27 mouse cellular contexts compared by ENCODE assay signal in the genomic region with DNA sequence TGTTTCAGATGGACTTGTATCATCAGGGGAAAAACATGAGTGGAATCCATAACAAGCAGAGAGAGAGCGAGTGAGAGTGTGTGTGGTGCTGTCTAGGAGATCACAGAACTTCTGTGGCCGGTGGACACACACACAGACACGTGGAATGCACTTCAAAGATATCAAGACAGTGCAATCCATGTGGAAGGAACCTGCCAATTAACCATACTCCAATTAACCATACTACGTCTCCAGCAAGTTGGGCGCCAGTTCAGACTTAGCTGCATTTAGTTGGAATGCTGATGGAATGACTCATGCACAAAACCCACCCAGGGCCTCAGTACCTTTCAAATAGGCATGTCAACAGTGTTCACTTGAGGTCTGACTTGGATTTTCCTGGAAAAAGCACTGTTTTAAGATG.
DNase-seq lines count a peak whose midpoint lies in the region; ATAC-seq and TF ChIP-seq lines count a peak whose summit lies in the region.
"Had no signal": no experiment of that assay in that cellular context is flagged by ENCODE, and none has a peak within 500 bp of the region (broad histone marks: within the 10 kb centered on the region; RNA-seq: fewer than 3 reads in every experiment).

No protein-coding gene starts in this region.

- H3K36me3 ChIP-seq in limb, embryonic 13.5 days, result no peaks in the 10 kb centered on the region
- no peaks in the 10 kb centered on the region for H3K36me3 ChIP-seq in limb, embryonic 10.5 days
- no peaks in the 10 kb centered on the region for H3K36me3 ChIP-seq in limb, embryonic 14.5 days (ENCODE audit: control insufficient read depth, insufficient read depth, low read length)
- H3K36me3 ChIP-seq: hindbrain, embryonic 10.5 days; hindbrain, embryonic 15.5 days; kidney, embryonic 15.5 days; liver, embryonic 15.5 days had no signal

- H3K4me3 ChIP-seq in limb, embryonic 13.5 days, result no peak overlapping the region
- no peak overlapping the region for H3K4me3 ChIP-seq in limb, embryonic 10.5 days
- H3K4me3 ChIP-seq in limb, embryonic 14.5 days (replicated peaks; ENCODE audit: low read length), result no peak overlapping the region
- H3K4me3 ChIP-seq: erythroblast, embryonic 14.5 days; hindbrain, embryonic 10.5 days; hindbrain, embryonic 15.5 days; kidney, embryonic 15.5 days; liver, embryonic 15.5 days had no signal

- peaks cover 12% of the 10 kb centered on the region for H3K4me1 ChIP-seq in limb, embryonic 13.5 days
- H3K4me1 ChIP-seq in limb, embryonic 10.5 days, result no peaks in the 10 kb centered on the region
- H3K4me1 ChIP-seq in limb, embryonic 14.5 days (ENCODE audit: control insufficient read depth, insufficient read depth, low read length), result no peaks in the 10 kb centered on the region; the same call in 1 of the 2 replicates
- H3K4me1 ChIP-seq: hindbrain, embryonic 10.5 days; hindbrain, embryonic 15.5 days; kidney, embryonic 15.5 days; liver, embryonic 15.5 days had no signal

- H3K4me2 ChIP-seq in limb, embryonic 13.5 days (replicated peaks), result no peak overlapping the region
- H3K4me2 ChIP-seq in limb, embryonic 14.5 days (replicated peaks; ENCODE audit: low read depth, low read length, severe bottlenecking), result no peak overlapping the region
- H3K4me2 ChIP-seq: hindbrain, embryonic 15.5 days; kidney, embryonic 15.5 days; liver, embryonic 15.5 days; lung, embryonic 14.5 days had no signal

- 0 out of 2 replicates have a peak, but pooled peaks cover 4% of the 10 kb centered on the region for H3K9me3 ChIP-seq in limb, embryonic 13.5 days
- H3K9me3 ChIP-seq in limb, embryonic 10.5 days (replicated peaks), result 0 out of 2 replicates have a peak, but pooled peaks cover 2% of the 10 kb centered on the region
- H3K9me3 ChIP-seq in limb, embryonic 14.5 days (ENCODE audit: control insufficient read depth, low read length), result no peaks in the 10 kb centered on the region
- H3K9me3 ChIP-seq: hindbrain, embryonic 10.5 days; hindbrain, embryonic 15.5 days; kidney, embryonic 15.5 days; liver, embryonic 15.5 days had no signal

- no peak overlapping the region for H3K9ac ChIP-seq in limb, embryonic 13.5 days
- H3K9ac ChIP-seq in limb, embryonic 14.5 days (ENCODE audit: low read depth, low read length, severe bottlenecking), result no peak overlapping the region
- H3K9ac ChIP-seq: hindbrain, embryonic 15.5 days; kidney, embryonic 15.5 days; liver, embryonic 15.5 days; lung, embryonic 14.5 days had no signal

- DNase-seq in limb, embryonic 10.5 days (ENCODE audit: low spot score), result no peak
- DNase-seq in NIH3T3 (ENCODE audit: low read depth), result peak; percentile 38
- peak; percentile 30 for DNase-seq in fibroblast of lung, adult 2 months (ENCODE audit: low read depth)
- peak; percentile 7 for DNase-seq in limb, embryonic 14.5 days (ENCODE audit: low spot score)
- no peak for DNase-seq in spleen, postnatal 10 days (ENCODE audit: low spot score in 2 of 2)
- DNase-seq in frontal cortex, postnatal 25 days (ENCODE audit: low spot score in 2 of 2), result no peak
- DNase-seq: adrenal gland, postnatal 14 days; cerebellum, adult 18-20 months; gastrocnemius, postnatal 14 days; heart, postnatal 14 days; kidney, adult 18-20 months; kidney, postnatal 25 days; lung, embryonic 14.5 days; lung, postnatal 14 days; midbrain, embryonic 14.5 days; spleen, adult 18-20 months; thymus, adult 18-20 months; thymus, postnatal 25 days had no signal

- no peaks in the 10 kb centered on the region for H3K27me3 ChIP-seq in limb, embryonic 13.5 days
- H3K27me3 ChIP-seq in limb, embryonic 10.5 days (ENCODE audit: low read depth, poor library complexity, severe bottlenecking), result no peaks in the 10 kb centered on the region
- no peaks in the 10 kb centered on the region for H3K27me3 ChIP-seq in limb, embryonic 14.5 days (ENCODE audit: control insufficient read depth, insufficient read depth, low read length)
- H3K27me3 ChIP-seq: CH12.LX; hindbrain, embryonic 15.5 days; kidney, embryonic 15.5 days; liver, embryonic 15.5 days; Patski had no signal

- WGBS in limb, embryonic 13.5 days, result 71% methylated on average over 5 of the region's 5 CpGs
- WGBS in limb, embryonic 10.5 days, result 87% methylated on average over 5 of the region's 5 CpGs
- WGBS in limb, embryonic 14.5 days, result 62% methylated on average over 5 of the region's 5 CpGs

- TF ChIP-seq POLR2A in limb, embryonic 14.5 days (IDR thresholded peaks at IDR 0.05; ENCODE audit: borderline replicate concordance, extremely low read depth, insufficient read depth, insufficient read length), result no peak

- H3K27ac ChIP-seq in limb, embryonic 13.5 days, result no peak overlapping the region
- no peak overlapping the region for H3K27ac ChIP-seq in limb, embryonic 10.5 days
- no peak overlapping the region for H3K27ac ChIP-seq in limb, embryonic 14.5 days (replicated peaks; ENCODE audit: low read depth, low read length)
- H3K27ac ChIP-seq: hindbrain, embryonic 10.5 days; hindbrain, embryonic 15.5 days; kidney, embryonic 15.5 days; liver, embryonic 15.5 days; stomach, postnatal 0 days had no signal

- 0 out of 2 replicates have a peak, but pooled peaks have one; percentile 11 for ATAC-seq in limb, embryonic 13.5 days (ENCODE audit: low FRiP score, low read depth)
- ATAC-seq in limb, embryonic 14.5 days (ENCODE audit: low FRiP score, low read depth), result no peak
- ATAC-seq: Patski had no signal

Comparison
In these comparisons a context has a peak if more than half of its experiments do, and no peak if none do; other contexts are left out.
1. DNase-seq: peak in NIH3T3 (single experiment), fibroblast of lung, adult 2 months (single experiment) and limb, embryonic 14.5 days (single experiment); none in limb, embryonic 10.5 days (single experiment), spleen, postnatal 10 days (0 of 2) and frontal cortex, postnatal 25 days (0 of 2).